10 mouse cellular contexts compared by ENCODE assay signal in genomic region chr9:35166798-35167635, GRCm38 (mm10). TPM values are rescaled to one million over a fixed set of nuclear protein-coding genes. Genes with fewer than 3 reads are reported as not detected.
DNase-seq lines count a peak whose midpoint lies in the region; ATAC-seq and TF ChIP-seq lines count a peak whose summit lies in the region.
"Had no signal": no experiment of that assay in that cellular context is flagged by ENCODE, and none has a peak within 500 bp of the region (broad histone marks: within the 10 kb centered on the region; RNA-seq: fewer than 3 reads in every experiment).

No protein-coding gene starts in this region.

- H3K27me3 ChIP-seq in heart, embryonic 12.5 days (replicated peaks) = no peaks in the 10 kb centered on the region
- H3K27me3 ChIP-seq in forebrain, embryonic 15.5 days = no peaks in the 10 kb centered on the region
- no peaks in the 10 kb centered on the region for H3K27me3 ChIP-seq in kidney, embryonic 16.5 days (ENCODE audit: insufficient read depth, low read length)
- no peaks in the 10 kb centered on the region for H3K27me3 ChIP-seq in midbrain, postnatal 0 days (ENCODE audit: insufficient read depth, low read length)

- no peak overlapping the region for H3K4me2 ChIP-seq in heart, embryonic 12.5 days
- no peak overlapping the region for H3K4me2 ChIP-seq in forebrain, embryonic 15.5 days (replicated peaks)
- no peak overlapping the region for H3K4me2 ChIP-seq in kidney, embryonic 16.5 days (replicated peaks; ENCODE audit: low read depth, low read length)
- H3K4me2 ChIP-seq in midbrain, postnatal 0 days (ENCODE audit: low read depth, low read length, poor library complexity, severe bottlenecking) = no peak overlapping the region

- H3K9ac ChIP-seq in heart, embryonic 12.5 days = no peak overlapping the region
- H3K9ac ChIP-seq in forebrain, embryonic 15.5 days (replicated peaks) = 0 out of 2 replicates have a peak overlapping the region, but pooled peaks have one; percentile 10
- no peak overlapping the region for H3K9ac ChIP-seq in kidney, embryonic 16.5 days (replicated peaks; ENCODE audit: low read length)
- no peak overlapping the region for H3K9ac ChIP-seq in midbrain, postnatal 0 days (replicated peaks; ENCODE audit: low read length, poor library complexity, severe bottlenecking)

- H3K4me1 ChIP-seq in heart, embryonic 12.5 days (replicated peaks) = no peaks in the 10 kb centered on the region
- peaks cover 11% of the 10 kb centered on the region for H3K4me1 ChIP-seq in forebrain, embryonic 15.5 days
- peaks cover 21% of the 10 kb centered on the region for H3K4me1 ChIP-seq in kidney, embryonic 16.5 days (ENCODE audit: insufficient read depth, low read length)
- H3K4me1 ChIP-seq in midbrain, postnatal 0 days (ENCODE audit: insufficient read depth, low read length) = no peaks in the 10 kb centered on the region

- H3K4me3 ChIP-seq in heart, embryonic 12.5 days = no peak overlapping the region
- no peak overlapping the region for H3K4me3 ChIP-seq in forebrain, embryonic 15.5 days
- no peak overlapping the region for H3K4me3 ChIP-seq in kidney, embryonic 16.5 days (ENCODE audit: low read length)
- H3K4me3 ChIP-seq in midbrain, postnatal 0 days (ENCODE audit: low read depth, low read length) = no peak overlapping the region
- H3K4me3 ChIP-seq: myocyte had no signal

- H3K36me3 ChIP-seq in heart, embryonic 12.5 days = peaks cover 22% of the 10 kb centered on the region
- H3K36me3 ChIP-seq in forebrain, embryonic 15.5 days = no peaks in the 10 kb centered on the region
- H3K36me3 ChIP-seq in kidney, embryonic 16.5 days (ENCODE audit: insufficient read depth, low read length) = peaks cover 18% of the 10 kb centered on the region
- H3K36me3 ChIP-seq in midbrain, postnatal 0 days (ENCODE audit: insufficient read depth, low read length) = peaks cover 9% of the 10 kb centered on the region

- 66% methylated on average over 9 of the region's 9 CpGs for WGBS in heart, embryonic 12.5 days
- 4% methylated on average over 9 of the region's 9 CpGs for WGBS in forebrain, embryonic 15.5 days
- 53% methylated on average over 9 of the region's 9 CpGs for WGBS in kidney, embryonic 16.5 days
- 19% methylated on average over 9 of the region's 9 CpGs for WGBS in midbrain, postnatal 0 days

- peak; percentile 86 for DNase-seq in heart, adult 11 months
- DNase-seq in midbrain, postnatal 0 days (ENCODE audit: low spot score) = no peak
- no peak for DNase-seq in lung, postnatal 4 days
- DNase-seq in adrenal gland, adult (ENCODE audit: inconsistent age in 2 of 2, low spot score in 1 of 2) = no peak
- no peak for DNase-seq in lung, postnatal 25 days (ENCODE audit: low spot score)
- DNase-seq: spleen, adult 18-20 months had no signal

- H3K9me3 ChIP-seq in heart, embryonic 12.5 days (replicated peaks) = no peaks in the 10 kb centered on the region
- no peaks in the 10 kb centered on the region for H3K9me3 ChIP-seq in forebrain, embryonic 15.5 days
- no peaks in the 10 kb centered on the region for H3K9me3 ChIP-seq in kidney, embryonic 16.5 days (ENCODE audit: low read length)
- no peaks in the 10 kb centered on the region for H3K9me3 ChIP-seq in midbrain, postnatal 0 days (ENCODE audit: low read length)

- ATAC-seq in heart, embryonic 12.5 days (ENCODE audit: insufficient number of reproducible peaks, low FRiP score) = no peak
- peak; percentile 64 for ATAC-seq in forebrain, embryonic 15.5 days (replicated peaks)
- ATAC-seq in kidney, embryonic 16.5 days (ENCODE audit: low FRiP score, low TSS enrichment) = peak; percentile 78
- peak; percentile 50; the same call in 1 of the 2 replicates for ATAC-seq in midbrain, postnatal 0 days (ENCODE audit: low FRiP score)

- H3K27ac ChIP-seq in heart, embryonic 12.5 days (ENCODE audit: poor library complexity, severe bottlenecking) = no peak overlapping the region
- 0 out of 2 replicates have a peak overlapping the region, but pooled peaks have one; percentile 0 for H3K27ac ChIP-seq in forebrain, embryonic 15.5 days (replicated peaks)
- H3K27ac ChIP-seq in kidney, embryonic 16.5 days (ENCODE audit: low read length) = peak overlapping the region; percentile 24
- H3K27ac ChIP-seq in midbrain, postnatal 0 days (ENCODE audit: low read depth, low read length) = no peak overlapping the region

- peak; percentile 14 for TF ChIP-seq CTCF in midbrain, postnatal 0 days (IDR thresholded peaks at IDR 0.05)

RNA-seq across cellular contexts. Expression of gene Dcps, which starts 8.8 kb away (rescaled TPM):
- polyA plus RNA-seq in heart, embryonic 12.5 days (2016; fragmentation: Nextera tagmentation; extraction: Ambion mirVana) = 61.5 and 64.4 TPM in 2 replicates
- polyA plus RNA-seq in forebrain, embryonic 15.5 days (2015; fragmentation: Nextera tagmentation; extraction: Ambion mirVana) = 85.6 and 91.2 TPM in 2 replicates
- polyA plus RNA-seq in kidney, embryonic 16.5 days (2015; fragmentation: Nextera tagmentation; extraction: Ambion mirVana) = 98.4 and 102 TPM in 2 replicates
- total RNA-seq in midbrain, postnatal 0 days (2014; rRNA removed) = 39.6 and 41.4 TPM in 2 replicates
- 56.5 and 58.4 TPM in 2 replicates for polyA plus RNA-seq in midbrain, postnatal 0 days (2015; fragmentation: Nextera tagmentation; extraction: Ambion mirVana)

RNA-seq across cellular contexts. Expression of gene Srpr, which starts 33.0 kb away (rescaled TPM):
- polyA plus RNA-seq in heart, embryonic 12.5 days (2016; fragmentation: Nextera tagmentation; extraction: Ambion mirVana) = 97.4 and 101 TPM in 2 replicates
- 49.4 and 54.4 TPM in 2 replicates for polyA plus RNA-seq in forebrain, embryonic 15.5 days (2015; fragmentation: Nextera tagmentation; extraction: Ambion mirVana)
- 128 and 130 TPM in 2 replicates for polyA plus RNA-seq in kidney, embryonic 16.5 days (2015; fragmentation: Nextera tagmentation; extraction: Ambion mirVana)
- total RNA-seq in midbrain, postnatal 0 days (2014; rRNA removed) = 39.6 and 43.2 TPM in 2 replicates
- 61.0 and 63.0 TPM in 2 replicates for polyA plus RNA-seq in midbrain, postnatal 0 days (2015; fragmentation: Nextera tagmentation; extraction: Ambion mirVana)

RNA-seq across cellular contexts. Expression of gene Tirap, which starts 33.1 kb away (rescaled TPM):
- polyA plus RNA-seq in heart, embryonic 12.5 days (2016; fragmentation: Nextera tagmentation; extraction: Ambion mirVana) = 11.8 and 11.9 TPM in 2 replicates
- 3.8 and 4.4 TPM in 2 replicates for polyA plus RNA-seq in forebrain, embryonic 15.5 days (2015; fragmentation: Nextera tagmentation; extraction: Ambion mirVana)
- 11.4 and 11.7 TPM in 2 replicates for polyA plus RNA-seq in kidney, embryonic 16.5 days (2015; fragmentation: Nextera tagmentation; extraction: Ambion mirVana)
- 2.6 and 4.3 TPM in 2 replicates for total RNA-seq in midbrain, postnatal 0 days (2014; rRNA removed)
- polyA plus RNA-seq in midbrain, postnatal 0 days (2015; fragmentation: Nextera tagmentation; extraction: Ambion mirVana) = 2.7 and 3.4 TPM in 2 replicates

RNA-seq across cellular contexts. Expression of gene Foxred1, which starts 43.8 kb away (rescaled TPM):
- polyA plus RNA-seq in heart, embryonic 12.5 days (2016; fragmentation: Nextera tagmentation; extraction: Ambion mirVana) = 62.2 and 67.6 TPM in 2 replicates
- polyA plus RNA-seq in forebrain, embryonic 15.5 days (2015; fragmentation: Nextera tagmentation; extraction: Ambion mirVana) = 42.8 and 43.4 TPM in 2 replicates
- 53.4 and 58.0 TPM in 2 replicates for polyA plus RNA-seq in kidney, embryonic 16.5 days (2015; fragmentation: Nextera tagmentation; extraction: Ambion mirVana)
- 36.3 and 39.8 TPM in 2 replicates for total RNA-seq in midbrain, postnatal 0 days (2014; rRNA removed)
- polyA plus RNA-seq in midbrain, postnatal 0 days (2015; fragmentation: Nextera tagmentation; extraction: Ambion mirVana) = 46.5 and 47.0 TPM in 2 replicates

RNA-seq across cellular contexts. Expression of gene St3gal4, which starts 47.9 kb away (rescaled TPM):
- 20.8 and 20.9 TPM in 2 replicates for polyA plus RNA-seq in heart, embryonic 12.5 days (2016; fragmentation: Nextera tagmentation; extraction: Ambion mirVana)
- polyA plus RNA-seq in forebrain, embryonic 15.5 days (2015; fragmentation: Nextera tagmentation; extraction: Ambion mirVana) = 13.7 and 13.8 TPM in 2 replicates
- polyA plus RNA-seq in kidney, embryonic 16.5 days (2015; fragmentation: Nextera tagmentation; extraction: Ambion mirVana) = 19.4 and 20.0 TPM in 2 replicates
- total RNA-seq in midbrain, postnatal 0 days (2014; rRNA removed) = 25.0 and 29.8 TPM in 2 replicates
- polyA plus RNA-seq in midbrain, postnatal 0 days (2015; fragmentation: Nextera tagmentation; extraction: Ambion mirVana) = 19.6 and 20.0 TPM in 2 replicates

Comparison
In these comparisons a context has a peak if more than half of its experiments do, and no peak if none do; other contexts are left out.
1. H3K27ac ChIP-seq: peak in forebrain, embryonic 15.5 days (single experiment) and kidney, embryonic 16.5 days (single experiment); none in heart, embryonic 12.5 days (single experiment) and midbrain, postnatal 0 days (single experiment).